Mouse (Mus musculus): ENCODE data around the gene Iars2.

Gene Iars2

DNA sequence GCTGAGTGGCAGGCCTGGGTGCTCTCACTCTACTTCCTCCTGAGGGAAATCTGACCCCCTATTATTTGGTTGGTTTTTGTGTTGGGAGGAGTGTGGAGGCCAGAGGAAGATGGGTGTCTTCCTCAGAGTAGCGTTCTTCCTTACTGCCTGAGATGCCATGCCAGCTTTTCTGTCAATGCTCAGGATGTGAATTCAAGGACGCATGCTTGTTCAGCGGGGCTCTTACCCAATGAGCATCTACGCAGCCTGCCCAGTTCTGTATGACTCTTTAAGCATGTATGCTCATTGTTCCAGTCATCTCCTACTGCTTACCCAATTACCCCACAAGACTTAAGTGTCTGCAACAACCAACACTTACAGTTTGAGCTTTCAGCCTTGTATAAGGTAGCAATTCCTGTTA, 48.6 kb downstream of the Iars2 start:
- DNase-seq (ENCODE audit: low read depth, low spot score): no peak

DNA sequence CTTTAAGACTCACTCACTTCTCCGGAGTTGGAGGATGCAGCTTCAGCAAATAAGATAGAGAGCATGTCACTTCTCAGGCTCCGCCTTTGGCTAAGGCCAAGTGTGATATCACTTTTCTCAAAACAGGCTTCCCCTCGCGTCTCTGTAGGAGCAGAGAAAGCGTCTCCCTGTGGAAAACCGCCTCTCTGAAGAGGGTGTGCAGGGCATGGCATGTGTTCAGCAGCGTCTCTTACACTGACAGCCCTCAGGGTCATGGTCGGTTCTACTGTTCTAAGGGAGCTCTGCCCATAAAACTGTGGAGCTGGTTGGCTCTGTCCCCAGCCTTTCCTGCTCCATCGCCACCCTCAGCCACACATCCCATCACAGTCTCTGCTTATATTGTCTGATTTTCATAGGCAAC, 49.9 kb downstream of the Iars2 start:
- no peak for DNase-seq (ENCODE audit: low read depth, low spot score)

DNA sequence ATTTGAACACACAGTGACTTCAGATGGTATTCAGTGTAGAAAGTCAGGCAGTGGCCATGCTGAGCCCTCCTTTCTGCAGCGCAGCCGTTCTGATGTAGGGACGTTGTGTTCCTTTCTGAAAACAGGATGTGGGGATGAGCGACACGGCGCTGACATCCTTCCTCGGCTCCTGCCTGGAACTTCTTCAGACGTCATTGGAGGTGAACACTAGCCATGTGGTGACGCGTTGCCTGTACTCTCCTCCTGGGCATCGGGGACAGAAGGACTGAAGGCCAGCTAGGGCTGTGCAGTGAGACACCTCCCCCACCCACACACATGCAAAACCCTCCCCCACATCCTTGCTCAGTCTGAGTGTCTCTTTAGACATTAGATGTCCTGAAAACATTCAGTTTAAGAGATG, 52.2 kb downstream of the Iars2 start:
- no peak for DNase-seq (ENCODE audit: low read depth, low spot score)

DNA sequence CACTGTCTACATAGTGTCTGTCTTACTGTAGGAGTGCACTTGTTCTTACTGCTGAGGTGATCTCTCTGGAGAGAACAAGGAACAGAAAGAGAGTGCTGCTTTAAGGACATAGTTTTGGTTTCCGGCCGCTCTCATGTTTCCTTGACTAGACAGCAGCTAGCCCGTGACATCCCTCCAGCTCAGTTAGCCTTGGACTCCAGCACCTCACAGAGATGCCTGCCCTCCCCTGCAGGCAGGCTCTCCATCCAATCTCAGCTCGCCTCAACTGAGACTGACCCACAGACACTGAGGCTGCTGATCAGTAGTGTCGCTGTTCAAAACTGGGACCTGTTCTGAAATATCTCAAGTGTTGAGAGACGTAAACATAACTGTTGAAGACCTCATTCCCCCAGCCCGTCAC, 53.2 kb downstream of the Iars2 start:
- DNase-seq (ENCODE audit: low read depth, low spot score): no peak

DNA sequence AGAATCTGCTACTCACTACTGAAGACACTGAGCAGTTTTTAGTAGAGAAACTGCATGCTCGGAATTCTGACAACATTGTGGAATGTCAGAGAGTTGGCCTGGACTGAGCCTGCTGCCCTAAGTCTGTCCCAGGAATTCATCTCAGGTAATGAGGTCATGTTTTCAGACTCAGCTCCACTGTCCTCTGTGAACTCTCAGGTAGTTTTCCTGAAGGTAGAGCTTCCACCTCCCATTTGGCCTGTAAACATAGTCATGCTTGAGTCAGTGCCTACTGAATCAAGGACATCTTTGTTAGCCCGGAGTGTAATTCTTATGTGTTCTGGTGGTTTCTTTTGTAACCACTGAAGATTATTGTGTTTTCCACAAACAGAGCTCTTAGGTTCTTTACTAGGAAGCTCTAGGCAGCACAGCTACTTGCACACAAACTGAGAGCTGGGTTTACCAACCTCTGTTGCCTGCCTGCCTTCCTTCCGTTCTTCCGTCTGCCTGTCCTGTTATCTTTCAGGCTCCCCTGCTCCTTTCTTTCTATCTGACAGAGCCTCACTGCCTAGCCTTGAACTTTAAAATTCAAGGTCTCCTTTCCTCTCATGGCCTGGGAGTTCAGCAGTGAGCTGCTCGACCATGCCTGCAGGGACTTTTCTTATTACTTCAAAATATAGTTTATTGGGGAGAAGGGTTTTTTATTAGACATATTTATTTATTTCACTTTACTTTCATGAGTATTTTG, 54.2 kb downstream of the Iars2 start:
- no peak for DNase-seq (ENCODE audit: low read depth, low spot score)

DNA sequence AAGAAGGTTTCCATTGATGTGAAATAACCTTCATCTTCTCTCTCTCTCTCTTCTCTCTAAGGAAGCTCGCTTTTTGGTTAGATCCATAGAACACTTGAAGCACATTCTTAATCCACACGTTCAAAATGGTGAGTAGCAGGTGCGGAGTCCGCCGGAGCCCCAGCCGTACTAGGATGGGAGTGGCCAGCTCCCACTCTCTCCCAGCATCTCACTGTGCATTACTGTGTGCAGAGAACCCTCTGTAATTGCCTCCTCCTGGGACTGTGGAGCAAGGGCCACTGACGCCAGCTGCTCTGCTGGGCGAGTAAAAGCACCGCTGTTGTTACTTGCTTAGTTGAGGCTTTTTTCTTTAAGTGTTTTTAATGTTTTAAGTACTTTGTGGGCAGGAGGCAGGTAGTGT, 57.8 kb downstream of the Iars2 start:
- no peak for DNase-seq (ENCODE audit: low read depth, low spot score)

DNA sequence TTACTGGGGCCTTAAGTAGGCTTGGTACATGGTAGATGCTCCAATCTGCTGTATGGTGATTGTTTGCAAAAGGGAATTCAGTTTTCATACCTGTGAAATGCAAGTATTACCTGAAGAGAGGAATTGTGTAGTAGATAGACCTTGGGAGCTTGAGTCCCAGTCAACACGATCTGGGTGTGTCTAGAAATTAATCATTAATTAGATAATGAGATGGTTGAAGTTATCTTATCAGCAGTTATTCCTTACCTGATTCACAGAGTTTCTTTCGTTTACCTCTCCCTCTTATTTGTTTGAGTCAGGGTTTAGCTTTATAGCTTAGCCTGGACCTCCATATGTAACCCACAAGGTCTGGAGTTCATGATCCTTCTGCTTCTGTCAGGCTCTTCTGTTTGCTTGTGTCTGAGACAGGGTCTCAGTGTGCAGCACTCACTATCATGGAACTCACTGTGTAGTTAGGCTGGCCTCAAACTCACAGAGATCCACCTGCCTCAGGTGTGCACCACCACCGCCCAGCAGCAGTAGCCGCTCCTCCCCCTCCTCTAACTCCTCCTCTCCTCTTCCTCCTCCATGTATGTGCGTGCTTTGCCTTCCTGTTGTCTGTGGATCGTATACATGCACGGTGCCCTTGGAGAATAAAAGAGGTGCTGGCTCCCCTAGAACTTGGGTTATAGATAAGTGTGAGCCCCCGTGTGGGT, 58.6 kb downstream of the Iars2 start:
- no peak for DNase-seq (ENCODE audit: low read depth, low spot score)

DNA sequence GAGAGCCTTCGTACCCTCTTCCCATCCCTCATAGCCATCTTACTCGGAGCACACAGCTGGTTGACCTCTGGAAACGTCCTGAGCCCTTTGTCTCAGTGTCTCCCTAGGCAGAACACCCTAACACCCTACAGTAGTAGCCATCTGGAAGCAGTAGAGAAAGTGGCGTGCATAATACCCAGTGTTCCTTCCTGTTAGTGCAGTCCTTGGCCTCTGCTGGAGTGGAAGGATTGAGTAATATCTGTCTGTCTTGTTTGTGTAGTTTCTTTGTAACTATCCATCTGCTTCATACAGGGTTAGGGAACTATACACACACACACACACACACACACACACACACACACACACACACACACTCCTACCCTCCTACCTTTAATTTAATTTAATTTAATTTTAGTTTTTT, 60.5 kb downstream of the Iars2 start:
- no peak for DNase-seq (ENCODE audit: low read depth, low spot score)

DNA sequence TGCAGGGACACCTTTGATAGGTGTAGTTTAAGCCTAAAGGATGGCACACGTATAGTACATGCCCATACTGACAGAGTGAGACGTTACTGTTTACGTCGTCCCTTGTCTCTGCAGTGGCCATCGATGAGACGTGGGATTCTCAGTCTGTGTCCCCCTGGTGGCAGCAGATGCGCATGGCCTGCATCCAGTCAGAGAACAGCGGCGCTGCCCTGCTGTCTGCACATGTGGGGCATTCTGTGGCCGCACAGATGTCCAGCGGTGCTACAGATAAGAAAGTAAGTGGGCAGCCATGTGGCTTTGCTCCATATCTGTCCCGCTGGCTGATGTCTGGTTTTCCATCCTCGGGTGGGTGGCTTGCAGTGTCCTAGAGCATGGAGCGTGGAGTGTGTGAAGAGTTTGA, 66.6 kb downstream of the Iars2 start:
- DNase-seq (ENCODE audit: low read depth, low spot score): peak; percentile 29

DNA sequence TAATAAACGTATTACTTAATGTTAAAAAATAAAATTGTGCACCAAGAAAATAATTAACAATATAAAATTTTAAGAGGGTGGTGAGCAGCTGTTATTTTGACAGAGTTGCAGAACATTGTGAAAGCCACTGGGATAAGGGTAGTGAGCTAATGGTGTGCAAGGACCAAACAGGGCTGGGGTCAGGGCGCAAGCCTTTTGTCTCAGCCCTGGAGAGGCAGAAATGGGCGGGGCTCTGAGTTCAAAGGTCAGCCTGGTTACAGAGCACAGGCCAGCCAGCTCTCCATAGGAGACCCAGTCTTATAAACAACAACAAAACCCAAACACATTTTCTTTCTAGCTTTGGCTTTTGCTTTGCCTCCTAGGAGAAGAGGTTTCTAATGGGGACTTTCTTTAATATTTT, 72.4 kb downstream of the Iars2 start:
- DNase-seq (ENCODE audit: low read depth, low spot score): no peak

DNA sequence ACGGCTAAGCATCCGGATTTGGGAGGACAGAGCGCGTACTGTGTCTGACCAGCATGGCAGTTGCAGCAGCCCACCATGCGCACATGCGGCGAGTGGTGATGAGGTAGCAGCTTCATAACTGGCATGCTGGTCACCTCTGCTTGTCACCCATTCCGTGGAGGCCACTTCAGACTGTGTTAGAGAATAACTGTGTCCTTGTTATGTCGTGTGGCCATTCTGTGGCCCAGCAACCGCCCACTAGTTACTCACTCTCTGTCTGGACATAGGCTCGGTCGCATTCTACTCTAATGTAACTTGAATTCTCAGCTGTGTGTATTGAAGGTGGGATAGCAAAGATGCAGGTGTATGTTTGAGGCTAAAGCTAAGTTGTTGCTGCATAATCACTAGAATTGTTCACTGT, 73.9 kb downstream of the Iars2 start:
- no peak for DNase-seq (ENCODE audit: low read depth, low spot score)

DNA sequence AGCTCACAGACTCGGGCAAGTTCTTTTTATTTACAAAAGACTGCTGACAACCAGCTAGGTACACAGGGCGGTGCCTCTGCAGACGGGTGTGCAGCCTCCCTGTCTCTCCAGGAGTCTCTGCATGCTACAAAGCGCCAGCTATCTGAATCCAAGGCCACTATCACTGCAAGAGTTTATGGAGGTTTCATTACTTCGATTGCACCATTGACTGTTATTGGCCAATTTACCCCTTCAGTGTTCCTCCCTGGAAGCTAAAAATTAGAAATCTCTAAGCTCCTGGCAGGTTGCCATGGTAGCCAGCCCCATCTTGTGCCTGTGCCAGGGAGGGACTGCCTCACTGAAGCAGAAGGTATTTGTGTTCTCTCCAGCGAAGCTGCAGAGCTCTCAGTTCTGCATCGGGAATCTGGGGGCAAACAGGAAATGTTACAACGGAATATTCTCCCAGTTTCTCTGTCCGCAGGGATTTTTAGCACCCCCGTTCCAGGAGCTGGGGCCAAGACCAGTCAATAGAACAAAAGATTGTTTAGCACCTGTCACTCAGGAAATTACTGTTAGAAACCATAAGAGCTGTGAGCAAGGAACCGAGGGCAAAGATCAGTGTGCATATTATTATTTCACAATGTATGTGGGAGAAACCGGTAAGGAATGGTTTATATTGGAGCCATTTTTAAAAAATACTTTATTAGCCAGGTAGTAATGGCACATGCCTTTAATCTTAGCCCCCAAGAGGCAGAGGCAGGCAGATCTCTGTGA, 75.9 kb downstream of the Iars2 start:
- DNase-seq (ENCODE audit: low read depth, low spot score): no peak

DNA sequence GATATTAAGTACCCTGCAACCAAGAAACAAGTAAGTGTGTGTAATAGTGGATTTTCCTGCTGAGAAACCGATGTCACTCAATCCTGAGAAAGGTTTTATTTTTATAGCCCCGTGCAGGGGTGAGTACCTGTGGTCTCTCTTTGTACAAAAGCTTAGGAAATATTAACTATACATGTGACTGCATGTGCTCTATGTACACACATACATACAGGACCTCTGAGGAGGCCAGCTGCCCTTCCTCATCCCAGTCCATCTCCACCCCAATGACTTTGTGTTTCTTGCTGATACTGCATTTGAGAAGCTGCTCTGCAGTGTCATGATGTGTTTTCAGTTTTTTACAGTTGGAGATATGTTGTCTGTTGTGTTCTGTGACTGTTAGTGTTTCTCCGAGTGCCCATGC, 76.8 kb downstream of the Iars2 start:
- no peak for DNase-seq (ENCODE audit: low read depth, low spot score)

DNA sequence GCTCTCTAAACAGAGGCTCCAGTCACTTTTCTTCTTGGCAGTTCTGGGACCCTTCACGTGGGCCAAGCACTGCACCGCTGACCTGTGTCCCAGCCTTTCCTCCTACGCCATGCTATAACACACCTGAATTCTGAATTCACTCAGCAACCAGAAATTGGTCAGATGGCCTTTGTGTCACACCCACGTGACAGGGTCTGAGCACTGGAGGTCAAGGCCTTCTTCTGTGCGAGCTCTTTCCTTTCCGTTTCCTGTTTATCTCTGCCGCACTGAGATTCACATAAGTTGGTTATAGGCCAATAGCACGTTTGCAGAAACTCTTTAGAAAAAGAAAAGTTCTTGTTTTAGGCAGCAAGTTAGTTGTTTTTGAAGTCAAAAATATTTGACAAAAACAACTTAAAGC, 80.5 kb downstream of the Iars2 start:
- no peak for DNase-seq (ENCODE audit: low read depth, low spot score)

DNA sequence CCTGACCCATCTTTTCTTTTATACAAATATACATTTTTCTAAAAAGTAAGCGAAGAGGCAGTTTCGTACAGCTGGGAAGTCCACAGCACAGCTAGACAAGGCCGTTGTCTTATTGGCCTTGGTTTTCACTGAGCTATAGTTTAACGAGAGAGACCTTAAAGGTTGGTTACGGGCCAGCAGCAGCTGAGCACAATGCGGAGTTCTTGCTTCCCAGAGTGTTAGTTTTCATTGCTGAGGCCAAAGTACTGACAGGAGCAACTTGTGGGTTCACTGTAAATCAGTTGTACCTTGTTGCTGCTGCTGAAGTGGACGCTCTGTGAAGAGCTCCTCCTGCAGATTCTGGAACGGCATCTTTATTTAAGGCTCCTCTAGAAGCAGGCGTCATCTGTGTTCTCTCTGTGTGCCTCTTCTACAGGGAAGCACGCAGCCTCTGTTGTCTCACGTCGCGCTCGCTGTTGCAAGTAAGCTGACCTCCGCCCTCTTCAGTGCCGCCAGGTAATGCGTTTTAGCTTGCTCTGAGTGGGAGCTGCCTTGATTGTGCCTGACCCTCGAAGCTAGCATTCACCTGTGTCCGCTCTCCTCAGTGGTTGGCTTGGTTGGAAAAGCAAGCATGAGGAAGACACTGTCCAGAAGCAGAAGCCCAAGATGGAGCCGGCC, 81.6 kb downstream of the Iars2 start:
- no peak for DNase-seq (ENCODE audit: low read depth, low spot score)

DNA sequence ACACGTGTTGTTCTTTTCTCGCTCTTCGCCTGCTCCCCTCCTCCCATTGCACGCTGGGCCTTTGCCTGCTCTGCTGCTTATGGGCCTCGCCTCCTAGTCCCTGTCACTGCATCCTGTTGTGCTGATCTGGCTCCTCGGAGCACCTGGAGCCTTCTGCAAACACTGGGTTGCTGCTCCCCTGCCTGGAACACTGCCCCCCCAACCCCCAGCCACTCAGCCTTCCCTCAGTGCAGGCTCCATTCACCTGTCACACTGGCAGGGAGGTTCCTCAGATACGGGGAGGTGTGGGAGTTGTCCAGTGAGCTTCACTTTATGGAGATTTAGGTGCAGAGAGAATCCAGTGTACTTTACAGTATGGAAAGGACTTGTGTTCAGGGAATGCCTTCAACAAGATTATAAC, 83.7 kb downstream of the Iars2 start:
- no peak for DNase-seq (ENCODE audit: low read depth, low spot score)

DNA sequence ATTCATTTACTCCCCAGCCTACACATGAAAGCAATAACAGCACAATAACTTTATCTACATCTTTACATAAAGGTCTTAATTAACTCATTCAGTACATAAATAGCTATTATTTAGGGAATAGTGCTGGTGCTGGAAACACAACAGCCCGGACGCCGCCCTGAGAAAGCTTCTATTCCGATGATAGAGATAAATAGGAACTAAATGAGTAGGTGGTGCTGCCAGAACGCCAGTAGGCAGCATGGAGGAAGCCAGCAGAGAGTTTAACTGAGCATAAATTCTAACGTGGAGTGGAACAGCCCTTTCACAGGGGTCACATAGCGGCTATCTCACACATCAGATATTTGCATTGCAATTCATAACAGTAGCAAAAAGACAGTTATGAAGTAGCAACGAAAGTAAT, 86.2 kb downstream of the Iars2 start:
- no peak for DNase-seq (ENCODE audit: low read depth, low spot score)

DNA sequence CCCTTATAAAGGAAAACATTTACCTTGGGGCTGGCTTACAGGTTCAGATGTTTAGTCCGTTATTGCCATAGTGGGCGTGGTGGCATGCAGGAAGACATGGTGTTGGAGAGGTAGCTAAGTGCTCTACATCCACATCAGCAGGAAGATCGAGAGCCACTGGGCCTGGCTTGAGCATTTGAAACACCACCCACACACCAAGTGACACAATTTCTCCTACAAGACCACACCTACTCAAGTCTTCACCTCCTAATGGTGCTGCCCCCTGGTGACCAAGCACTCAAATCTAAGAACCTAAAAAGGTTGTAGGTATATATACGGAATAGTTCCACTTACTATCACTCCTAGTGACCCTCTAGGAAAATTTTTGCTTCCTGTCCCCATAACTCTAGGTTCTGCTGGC, 92.7 kb downstream of the Iars2 start:
- no peak for DNase-seq (ENCODE audit: low read depth, low spot score)

DNA sequence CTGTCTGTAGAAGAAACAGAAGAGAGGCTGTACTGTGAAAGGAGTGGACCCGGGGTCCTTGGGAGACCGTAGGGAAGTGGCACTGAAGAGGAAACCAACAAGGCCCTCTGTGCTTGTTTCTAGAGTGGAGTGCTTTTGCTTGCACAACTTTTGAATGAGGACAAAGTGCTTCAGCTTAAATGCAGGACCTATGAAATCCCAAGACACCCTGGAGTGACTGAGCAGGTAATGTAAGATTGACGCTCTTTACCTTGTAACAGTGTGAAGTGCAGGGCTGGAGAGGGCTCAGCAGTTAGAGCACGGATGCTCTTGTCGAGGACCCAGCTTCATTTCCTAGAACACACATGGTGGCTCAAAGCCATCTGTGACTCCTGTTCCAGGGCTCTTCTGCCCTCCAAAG, 93.4 kb downstream of the Iars2 start:
- no peak for DNase-seq (ENCODE audit: low read depth, low spot score)
